Mouse (Mus musculus): Measurements from ENCODE around the gene Fads6. TPM values are rescaled to one million over a fixed set of nuclear protein-coding genes. Genes with fewer than 3 reads are reported as not detected.

The Fads6 gene
- total and polyA plus RNA-seq, 3 experiments, result 3.3 to 6.6 TPM; not detected in 1

DNA sequence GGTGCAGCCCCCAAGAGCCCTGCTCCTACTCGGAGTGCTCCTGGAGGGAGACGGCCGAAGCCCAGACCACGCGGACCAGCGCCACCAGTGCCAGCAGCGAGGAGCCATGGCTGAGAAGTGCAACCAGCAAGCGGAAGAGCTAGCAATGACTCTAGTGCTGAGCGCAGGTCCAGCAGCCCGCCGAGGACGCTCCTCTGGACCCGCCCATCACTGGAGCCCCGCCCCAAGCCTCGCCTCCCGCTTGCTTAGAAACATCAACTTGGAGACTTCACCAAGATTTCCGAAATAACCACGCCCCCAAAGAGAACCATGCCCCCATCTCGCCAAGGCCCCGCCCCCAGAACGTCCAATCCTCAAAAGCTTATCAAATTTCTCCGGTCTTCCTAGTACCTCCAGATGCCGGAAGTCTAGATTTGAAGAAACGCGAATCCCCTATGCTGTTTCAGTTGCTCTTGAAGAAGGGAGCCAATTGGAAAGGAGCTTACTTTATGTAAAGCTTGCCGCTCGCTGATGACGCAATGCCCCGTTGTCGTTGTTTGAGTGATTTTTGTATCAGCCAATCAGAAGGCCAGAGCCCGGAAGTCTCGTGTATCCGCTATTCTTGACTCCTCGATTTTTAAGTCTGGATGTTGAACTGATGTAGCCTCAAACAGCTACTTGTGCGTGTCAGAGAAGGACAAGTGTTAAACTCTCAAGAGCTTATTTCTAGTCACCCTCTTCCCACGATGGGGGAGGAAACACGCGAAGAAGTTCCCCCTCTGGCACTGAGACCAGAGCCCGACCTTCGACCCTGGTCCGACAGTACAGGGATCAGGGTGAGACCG is 20.5 kb downstream of the Fads6 start, which contains the start of gene Fdxr (continued):
- TF ChIP-seq POLR2AphosphoS5 (IDR thresholded peaks at IDR 0.05; ENCODE audit: borderline replicate concordance, low read depth, low read length), result peak; percentile 40; the same call in 1 of the 2 replicates
- TF ChIP-seq USF1 (IDR thresholded peaks at IDR 0.05; ENCODE audit: low read depth, low read length), result peak; percentile 42; the same call in 1 of the 2 replicates
- no peak for TF ChIP-seq MYB (IDR thresholded peaks at IDR 0.05; ENCODE audit: low read depth, low read length)
- peak; percentile 99 for TF ChIP-seq SIN3A (IDR thresholded peaks at IDR 0.05; ENCODE audit: low read length)
- peak; percentile 97; the same call in 1 of the 2 replicates for TF ChIP-seq GABPA (IDR thresholded peaks at IDR 0.05; ENCODE audit: low read depth, low read length)
- no peak; the same call in 1 of the 2 replicates for TF ChIP-seq MAZ (IDR thresholded peaks at IDR 0.05; ENCODE audit: low read depth, low read length)
- TF ChIP-seq POLR2AphosphoS2 (IDR thresholded peaks at IDR 0.05; ENCODE audit: low read length), result peak; percentile 95
- peak; percentile 91 to 94 for TF ChIP-seq POLR2A (IDR thresholded peaks at IDR 0.05; ENCODE audit: control insufficient read depth in 1 of 2, insufficient read depth in 1 of 2, low read depth in 1 of 2, low read length in 2 of 2, poor library complexity in 1 of 2)
- no peak for TF ChIP-seq TAL1 (IDR thresholded peaks at IDR 0.05; ENCODE audit: low read length)
- peak; percentile 69 for TF ChIP-seq GATA1 (IDR thresholded peaks at IDR 0.05; ENCODE audit: low read depth, low read length)
- TF ChIP-seq ZKSCAN1 (IDR thresholded peaks at IDR 0.05; ENCODE audit: low read depth, low read length), result no peak
- TF ChIP-seq BHLHE40 (IDR thresholded peaks at IDR 0.05; ENCODE audit: borderline replicate concordance, low read depth, low read length), result peak; percentile 96
- peak; percentile 92 for TF ChIP-seq KAT2A (conservative IDR thresholded peaks at IDR 0.05; ENCODE audit: low read depth, low read length)
- TF ChIP-seq HCFC1 (IDR thresholded peaks at IDR 0.05; ENCODE audit: low read depth, low read length), result peak; percentile 98
- TF ChIP-seq CTCF (IDR thresholded peaks at IDR 0.05 in 2 of 3, conservative IDR thresholded peaks at IDR 0.05 in 1 of 3; ENCODE audit: control insufficient read depth in 1 of 3, insufficient read depth in 1 of 3, low read depth in 2 of 3, low read length in 3 of 3, poor library complexity in 1 of 3, severe bottlenecking in 1 of 3), result peak in 2 of 3 experiments; percentile 2 to 12; a peak in 2 of 6 replicates
- peak; percentile 79 for TF ChIP-seq MXI1 (IDR thresholded peaks at IDR 0.05; ENCODE audit: low read depth, low read length)

DNA sequence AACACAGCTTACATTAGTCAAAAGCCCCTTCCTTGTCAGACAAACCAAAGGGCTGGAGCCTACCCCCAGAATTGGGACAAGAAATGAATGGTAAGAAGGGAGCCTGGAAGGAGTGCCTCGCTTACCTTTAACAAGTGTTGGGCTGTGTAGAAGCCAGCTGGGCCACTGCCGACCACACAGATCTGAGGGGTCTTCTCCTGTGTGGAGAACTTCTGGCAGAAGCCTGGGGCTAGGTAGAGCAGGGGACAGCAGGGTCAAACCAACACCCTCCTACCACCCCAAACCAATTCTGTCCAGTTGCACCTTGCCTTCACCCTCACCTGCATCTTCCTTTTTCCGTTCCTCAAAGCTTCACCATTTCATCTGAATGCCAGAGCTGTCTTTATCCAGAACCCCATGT is 21.5 kb downstream of the Fads6 start:
- Histone ChIP-seq H3K9ac (ENCODE audit: control insufficient read depth, low read depth, low read length, poor library complexity, severe bottlenecking) (peak overlapping the region; percentile 93), H3K4me1 (ENCODE audit: control insufficient read depth in 1 of 2, insufficient read depth in 2 of 2, low read length in 2 of 2) (peaks cover 10 to 26% of the 10 kb centered on the region in 2 experiments), H3K9me3 (replicated peaks; ENCODE audit: insufficient read depth, low read length) (no peaks in the 10 kb centered on the region), H3K27ac (ENCODE audit: control insufficient read depth, low read depth, low read length) (no peak overlapping the region; the same call in 1 of the 2 replicates), H3K4me3 (ENCODE audit: control insufficient read depth in 1 of 2, insufficient read depth in 1 of 2, low read depth in 2 of 2, low read length in 2 of 2) (peak overlapping the region; percentile 81 to 87), H3K36me3 (ENCODE audit: control insufficient read depth in 1 of 2, insufficient read depth in 2 of 2, low read length in 2 of 2) (peaks cover 0 to 20% of the 10 kb centered on the region in 2 experiments; a peak in 2 of 4 replicates), H3K27me3 (ENCODE audit: control insufficient read depth in 1 of 2, insufficient read depth in 2 of 2, low read length in 2 of 2) (no peaks in the 10 kb centered on the region), H3K79me2 (ENCODE audit: control insufficient read depth, insufficient read depth, low read length, poor library complexity) (peaks cover 6% of the 10 kb centered on the region; the same call in 1 of the 2 replicates)
- DNase-seq (ENCODE audit: low read depth, low spot score), result no peak
- TF ChIP-seq MAZ (IDR thresholded peaks at IDR 0.05; ENCODE audit: low read depth, low read length) (no peak; the same call in 1 of the 2 replicates), MAX (IDR thresholded peaks at IDR 0.05; ENCODE audit: low read length) (no peak; the same call in 1 of the 2 replicates), POLR2A (IDR thresholded peaks at IDR 0.05; ENCODE audit: control insufficient read depth in 1 of 2, insufficient read depth in 1 of 2, low read depth in 1 of 2, low read length in 2 of 2, poor library complexity in 1 of 2) (no peak)
